Mouse (Mus musculus): ENCODE results near the gene Nmb. TPM values are rescaled to one million over a fixed set of nuclear protein-coding genes. Genes with fewer than 3 reads are reported as not detected.

Gene Nmb
- polyA plus RNA-seq, 1 experiment from 2014 or later, result 8.0 TPM

- Histone ChIP-seq H3K36me3 (peaks cover 78% of the 10 kb centered on the region), H3K9me3 (no peaks in the 10 kb centered on the region), H3K9ac (no peak overlapping the region), H3K4me1 (replicated peaks) (no peaks in the 10 kb centered on the region), H3K27ac (no peak overlapping the region), H3K4me2 (no peak overlapping the region), H3K4me3 (no peak overlapping the region), H3K27me3 (no peaks in the 10 kb centered on the region)
- no peak for ATAC-seq (ENCODE audit: low FRiP score)
- 90% methylated on average over 5 of the region's 5 CpGs for WGBS
These were observed 14.8 kb upstream of the Nmb start for GRCm38 (mm10) chr7:80919647-80920008.

DNA sequence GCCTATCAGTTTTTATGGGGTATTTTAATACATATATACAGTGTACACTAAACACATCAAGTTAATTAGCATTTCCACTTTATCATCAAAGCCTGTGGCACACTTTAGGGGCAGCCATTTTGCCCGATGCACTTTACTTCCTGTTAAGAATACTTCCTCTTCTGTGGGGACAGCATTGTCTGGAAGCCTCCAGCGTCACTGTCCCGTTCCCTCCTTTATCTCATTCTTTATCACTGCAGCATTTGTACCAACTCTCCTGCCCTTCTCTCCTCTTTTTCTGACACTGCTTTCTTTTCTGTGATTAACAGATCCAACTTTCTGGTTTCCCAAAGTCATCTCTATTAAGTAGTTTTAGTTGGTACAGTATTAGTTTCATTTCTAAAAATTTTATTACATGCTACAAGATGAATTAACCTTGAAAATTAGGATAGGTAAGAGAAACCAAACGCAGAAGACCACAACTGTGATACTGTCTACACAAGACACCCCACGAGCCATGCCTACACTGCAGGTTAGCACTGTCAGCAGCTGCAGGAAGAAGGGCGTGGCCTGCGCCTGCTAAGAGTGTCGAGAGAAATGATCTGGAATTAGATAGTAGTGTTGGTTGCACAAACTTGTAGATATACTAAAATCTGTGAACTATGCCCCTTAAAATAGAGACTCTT, 14.2 kb upstream of the Nmb start:
- no peaks in the 10 kb centered on the region for H3K27me3 ChIP-seq
- H3K4me2 ChIP-seq, result no peak overlapping the region
- ATAC-seq (ENCODE audit: low FRiP score), result no peak
- H3K9ac ChIP-seq, result no peak overlapping the region
- H3K9me3 ChIP-seq, result no peaks in the 10 kb centered on the region
- H3K4me3 ChIP-seq, result no peak overlapping the region
- no peak overlapping the region for H3K27ac ChIP-seq
- 87% methylated on average over 8 of the region's 8 CpGs for WGBS
- no peaks in the 10 kb centered on the region for H3K4me1 ChIP-seq (replicated peaks)
- H3K36me3 ChIP-seq, result peaks cover 78% of the 10 kb centered on the region

GRCm38 (mm10) chr7:80917916-80918465, 13.1 kb upstream of the Nmb start:
- Histone ChIP-seq H3K4me2 (no peak overlapping the region), H3K27ac (no peak overlapping the region), H3K4me1 (replicated peaks) (no peaks in the 10 kb centered on the region), H3K4me3 (no peak overlapping the region), H3K9me3 (no peaks in the 10 kb centered on the region), H3K9ac (no peak overlapping the region), H3K27me3 (no peaks in the 10 kb centered on the region), H3K36me3 (peaks cover 83% of the 10 kb centered on the region)
- no peak for ATAC-seq (ENCODE audit: low FRiP score)
- 91% methylated on average over 4 of the region's 4 CpGs for WGBS

GRCm38 (mm10) chr7:80912496-80912895, 7.6 kb upstream of the Nmb start:
- H3K27ac ChIP-seq, result no peak overlapping the region
- no peaks in the 10 kb centered on the region for H3K27me3 ChIP-seq
- WGBS, result 89% methylated on average over 8 of the region's 8 CpGs
- no peak overlapping the region for H3K4me2 ChIP-seq
- H3K9ac ChIP-seq, result no peak overlapping the region
- no peaks in the 10 kb centered on the region for H3K9me3 ChIP-seq
- H3K4me3 ChIP-seq, result no peak overlapping the region
- H3K4me1 ChIP-seq (replicated peaks), result no peaks in the 10 kb centered on the region
- ATAC-seq (ENCODE audit: low FRiP score), result no peak
- H3K36me3 ChIP-seq, result peaks cover 85% of the 10 kb centered on the region

DNA sequence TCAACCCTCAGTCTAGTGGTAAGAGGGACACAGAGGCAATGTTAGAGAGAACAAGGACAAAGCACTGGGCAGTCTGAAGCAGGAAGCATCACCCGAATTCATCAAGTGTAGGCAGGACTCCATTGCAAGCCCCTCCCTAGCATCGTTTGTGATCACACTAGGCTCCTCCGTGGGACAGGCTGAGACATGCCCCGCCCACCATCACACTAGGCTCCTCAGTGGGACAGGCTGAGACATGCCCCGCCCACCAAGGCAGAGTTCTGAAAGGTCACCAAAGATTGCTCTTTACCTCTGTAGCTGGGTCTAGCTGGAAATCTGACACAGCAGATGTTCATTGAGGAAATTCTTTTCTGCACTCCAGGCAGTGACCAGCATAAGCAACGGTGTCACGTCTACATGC, 6.2 kb upstream of the Nmb start:
- no peak overlapping the region for H3K4me2 ChIP-seq
- H3K4me3 ChIP-seq, result no peak overlapping the region
- no peaks in the 10 kb centered on the region for H3K9me3 ChIP-seq
- no peak overlapping the region for H3K9ac ChIP-seq
- peaks cover 85% of the 10 kb centered on the region for H3K36me3 ChIP-seq
- no peaks in the 10 kb centered on the region for H3K4me1 ChIP-seq (replicated peaks)
- H3K27ac ChIP-seq, result no peak overlapping the region
- no peaks in the 10 kb centered on the region for H3K27me3 ChIP-seq
- WGBS, result 81% methylated on average over 7 of the region's 7 CpGs
- no peak for ATAC-seq (ENCODE audit: low FRiP score)

DNA sequence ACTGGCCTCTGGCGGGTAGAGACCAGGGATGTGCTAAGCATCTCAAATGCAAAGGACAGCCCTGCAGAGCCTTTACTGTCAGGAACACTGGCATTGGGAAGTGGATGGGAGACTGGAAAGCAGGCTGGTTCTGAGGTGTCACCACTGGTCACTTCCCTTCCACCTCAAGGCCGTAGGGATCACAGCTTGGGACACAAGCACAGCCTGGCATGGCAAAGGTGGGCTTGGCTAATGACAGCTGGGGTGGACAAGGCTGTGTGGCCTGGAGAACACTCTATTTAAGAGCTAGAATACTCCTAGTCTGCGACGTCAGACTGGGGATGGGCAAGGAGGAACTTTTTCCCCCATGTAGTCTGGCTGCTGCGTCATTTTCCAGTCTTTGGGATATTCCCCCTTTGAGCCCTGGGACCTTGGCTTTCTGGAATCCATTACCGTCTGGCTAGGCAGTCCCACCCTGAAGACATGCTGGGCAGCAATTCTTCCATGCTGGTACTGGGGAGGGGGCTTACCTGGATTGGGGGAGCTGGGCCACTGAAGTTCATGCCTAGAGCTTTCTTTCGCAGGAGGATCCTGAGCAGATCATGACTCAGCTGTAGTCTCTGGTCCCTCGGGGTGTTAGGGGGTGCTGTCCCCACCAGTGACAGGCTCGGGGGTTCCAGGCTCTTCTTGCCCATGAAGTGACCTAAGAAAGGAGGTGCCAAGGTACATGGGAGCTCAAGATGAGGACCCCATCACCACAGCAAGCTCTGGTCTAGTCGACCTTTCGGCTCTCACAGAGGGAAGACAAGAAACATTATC, 1.1 kb downstream of the Nmb start:
- no peaks in the 10 kb centered on the region for H3K27me3 ChIP-seq
- 86% methylated on average over 11 of the region's 11 CpGs for WGBS
- peaks cover 35% of the 10 kb centered on the region for H3K4me1 ChIP-seq (replicated peaks)
- peaks cover 39% of the 10 kb centered on the region for H3K36me3 ChIP-seq
- no peak overlapping the region for H3K9ac ChIP-seq
- H3K9me3 ChIP-seq, result no peaks in the 10 kb centered on the region
- H3K27ac ChIP-seq, result no peak overlapping the region
- ATAC-seq (ENCODE audit: low FRiP score), result no peak
- H3K4me3 ChIP-seq, result no peak overlapping the region
- peak overlapping the region; percentile 83; the same call in 1 of the 2 replicates for H3K4me2 ChIP-seq

DNA sequence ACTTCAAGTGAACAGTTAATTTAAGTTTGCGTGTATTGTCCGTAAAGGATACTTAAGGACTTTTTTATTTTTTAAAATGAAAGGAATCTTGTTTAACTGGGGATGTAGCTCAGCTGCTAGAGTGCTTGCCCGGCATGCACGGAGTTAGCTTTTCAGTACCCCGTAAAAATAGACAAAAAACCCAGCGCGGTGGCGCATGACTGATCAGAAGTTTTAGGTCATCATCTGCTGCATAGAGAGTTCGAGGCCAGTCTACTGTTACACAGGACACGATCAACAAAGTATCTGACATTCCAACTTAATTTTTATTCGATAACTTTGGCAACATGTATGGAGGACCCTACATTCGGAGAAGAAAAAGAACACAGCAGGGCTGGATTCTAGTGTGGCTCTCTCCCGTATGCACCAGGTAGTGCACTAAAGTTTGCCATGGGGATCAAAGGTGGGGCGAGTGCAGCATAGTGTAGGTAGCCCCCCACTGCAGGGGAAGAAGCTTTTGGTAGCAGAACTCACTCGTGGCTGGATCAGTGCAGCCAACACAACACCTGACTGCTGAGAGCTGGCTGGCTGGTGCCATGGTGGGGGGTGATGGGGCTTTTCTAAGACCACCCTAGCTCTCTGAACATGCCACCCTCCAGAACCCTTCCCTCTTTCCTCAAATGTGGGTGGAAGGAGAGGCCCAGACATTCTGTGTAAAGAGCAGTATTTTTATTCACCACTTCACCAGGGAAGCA, 3.2 kb downstream of the Nmb start:
- peak overlapping the region; percentile 72 for H3K4me3 ChIP-seq
- WGBS, result 37% methylated on average over 15 of the region's 15 CpGs
- peak; percentile 16 for ATAC-seq (ENCODE audit: low FRiP score)
- H3K27ac ChIP-seq, result peak overlapping the region; percentile 83
- H3K9me3 ChIP-seq, result no peaks in the 10 kb centered on the region
- peak overlapping the region; percentile 79 for H3K9ac ChIP-seq
- peaks cover 35% of the 10 kb centered on the region for H3K4me1 ChIP-seq (replicated peaks)
- peaks cover 44% of the 10 kb centered on the region for H3K36me3 ChIP-seq
- H3K4me2 ChIP-seq, result peak overlapping the region; percentile 86
- H3K27me3 ChIP-seq, result no peaks in the 10 kb centered on the region

DNA sequence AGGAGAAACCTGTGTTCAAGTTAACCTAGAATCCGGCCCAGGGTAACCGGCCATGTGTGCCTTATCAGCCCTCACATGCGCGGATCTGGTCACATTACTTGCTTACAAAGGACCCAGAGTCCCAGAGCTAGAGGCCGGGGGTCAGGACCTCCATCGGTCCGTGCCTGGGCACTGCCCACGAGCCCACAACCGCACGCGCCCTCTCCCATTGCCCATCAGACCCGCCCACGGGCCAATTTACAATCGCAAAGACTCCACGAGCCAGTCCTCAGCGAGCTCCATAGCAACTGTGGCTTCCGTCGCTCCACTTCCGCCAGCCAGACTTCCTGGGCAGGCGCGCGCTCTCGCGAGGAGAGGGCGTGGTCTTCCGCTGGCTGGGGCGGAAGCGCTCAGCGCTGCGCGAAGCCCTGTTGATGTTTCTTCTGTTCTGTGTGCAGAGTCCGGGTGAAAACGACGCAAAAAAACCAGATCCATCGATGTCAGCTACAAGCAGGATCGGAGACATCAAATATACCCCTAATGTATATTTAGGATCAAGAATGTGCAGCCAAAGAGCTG, 3.9 kb downstream of the Nmb start, which contains the start of gene Wdr73:
Gene Wdr73, minus strand, starts transcription at position 326 of the 558 bp plus-strand sequence.
- peak within 1 kb of the TSS; percentile 83 for H3K27ac ChIP-seq
- H3K4me3 ChIP-seq, result peak within 1 kb of the TSS; percentile 72
- WGBS, result under 1% methylated on average over 36 of the region's 36 CpGs
- H3K4me1 ChIP-seq (replicated peaks), result peaks cover 35% of the 10 kb centered on the region
- H3K27me3 ChIP-seq, result no peaks in the 10 kb centered on the region
- ATAC-seq (ENCODE audit: low FRiP score), result peak; percentile 94
- no peaks in the 10 kb centered on the region for H3K9me3 ChIP-seq
- H3K36me3 ChIP-seq, result peaks cover 44% of the 10 kb centered on the region
- H3K9ac ChIP-seq, result peak within 1 kb of the TSS; percentile 79
- peak within 1 kb of the TSS; percentile 86 for H3K4me2 ChIP-seq

DNA sequence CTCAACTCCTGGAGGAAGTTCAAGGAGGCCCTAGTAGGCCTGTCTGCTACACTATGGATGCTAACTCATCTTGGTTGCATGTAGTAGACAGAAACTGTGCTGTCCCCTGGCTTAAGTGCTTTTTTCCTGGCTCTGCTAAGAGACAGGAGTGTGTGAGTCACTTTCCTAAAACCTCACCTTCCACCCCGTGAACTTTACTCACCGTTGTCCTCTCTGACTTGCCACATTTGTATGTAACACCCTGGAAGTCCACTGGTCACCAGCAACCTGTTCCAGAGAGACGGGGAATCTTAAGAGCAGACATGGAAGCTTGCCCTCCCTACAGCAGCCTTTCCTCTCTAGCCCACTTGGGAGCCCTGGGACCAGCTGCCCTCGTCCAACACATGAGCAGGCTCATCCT, 7.2 kb downstream of the Nmb start:
- Histone ChIP-seq H3K27ac (no peak overlapping the region), H3K9me3 (no peaks in the 10 kb centered on the region), H3K36me3 (peaks cover 59% of the 10 kb centered on the region), H3K4me2 (no peak overlapping the region), H3K4me1 (replicated peaks) (peaks cover 21% of the 10 kb centered on the region), H3K4me3 (no peak overlapping the region), H3K9ac (no peak overlapping the region), H3K27me3 (no peaks in the 10 kb centered on the region)
- WGBS, result 90% methylated on average over 4 of the region's 4 CpGs
- no peak for ATAC-seq (ENCODE audit: low FRiP score)

- no peaks in the 10 kb centered on the region for H3K27me3 ChIP-seq
- no peak overlapping the region for H3K4me2 ChIP-seq
- H3K9me3 ChIP-seq, result no peaks in the 10 kb centered on the region
- WGBS, result 87% methylated on average over 7 of the region's 7 CpGs
- no peak overlapping the region for H3K4me3 ChIP-seq
- peaks cover 20% of the 10 kb centered on the region for H3K4me1 ChIP-seq (replicated peaks)
- ATAC-seq (ENCODE audit: low FRiP score), result no peak
- no peak overlapping the region for H3K27ac ChIP-seq
- peaks cover 64% of the 10 kb centered on the region for H3K36me3 ChIP-seq
- no peak overlapping the region for H3K9ac ChIP-seq
These were observed 7.7 kb downstream of the Nmb start for GRCm38 (mm10) chr7:80897134-80897533.

DNA sequence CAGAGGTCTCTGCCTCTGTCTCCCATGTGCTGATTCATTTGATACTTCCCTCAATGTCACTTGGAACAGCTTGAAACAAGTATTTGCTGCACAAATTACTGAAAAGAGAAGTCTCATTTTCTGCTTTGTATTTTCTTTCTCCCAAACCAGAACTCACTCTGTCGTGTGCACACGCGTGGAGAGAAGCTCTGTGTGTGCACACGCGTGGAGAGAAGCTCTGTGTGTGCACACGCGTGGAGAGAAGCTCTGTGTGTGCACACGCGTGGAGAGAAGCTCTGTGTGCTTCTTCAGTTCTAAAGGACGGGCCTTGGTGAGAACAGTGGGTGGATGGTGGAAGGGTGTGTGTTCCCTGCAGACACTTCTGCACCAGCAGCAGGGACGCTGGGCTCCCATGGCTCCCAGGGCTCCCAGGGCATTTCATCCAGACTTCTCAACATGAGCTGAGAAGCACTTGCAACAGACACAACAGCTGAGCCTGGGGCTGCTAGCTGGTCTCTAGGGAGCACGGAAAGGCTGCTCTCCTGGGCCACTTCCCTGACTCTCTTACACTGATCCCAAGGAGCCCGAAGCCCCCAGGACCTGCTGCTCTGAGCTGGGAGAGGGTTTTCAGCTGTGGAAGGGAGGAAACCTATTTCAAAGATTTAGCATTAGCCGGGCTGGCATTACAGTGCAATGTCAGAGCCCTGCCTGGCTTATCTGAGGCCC, 9.9 kb downstream of the Nmb start:
- Histone ChIP-seq H3K36me3 (peaks cover 82% of the 10 kb centered on the region), H3K9me3 (no peaks in the 10 kb centered on the region)
- 93% methylated on average over 14 of the region's 14 CpGs for WGBS

More for the DNA sequence above, 9.9 kb downstream of the Nmb start:
- Histone ChIP-seq H3K4me2 (no peak overlapping the region), H3K27me3 (no peaks in the 10 kb centered on the region), H3K27ac (peak overlapping the region; percentile 12; the same call in 1 of the 2 replicates), H3K9ac (no peak overlapping the region), H3K4me1 (replicated peaks) (peaks cover 5% of the 10 kb centered on the region), H3K4me3 (no peak overlapping the region)
- ATAC-seq (ENCODE audit: low FRiP score), result no peak

Data from hindbrain, embryonic 13.5 days (tissue).